Mouse (Mus musculus) stomach, embryonic 16.5 days (tissue): ENCODE measurements at regions not wholly inside any gene's neighbourhood (a gene's known extent, or its start where the extent isn't known, plus 50 kb on each side); places are given as distances from the start of the nearest gene placed in this dataset.

Source experiments
- ATAC-seq: fragments of 200-750 bp; cut with Nextera tagmentation; 2 replicates; pipeline ENCODE4 v1.8.0; 2017; ENCODE audit warnings: moderate number of reproducible peaks, moderate TSS enrichment; ENCODE audit not compliant: insufficient read depth, low FRiP score
- H3K27ac ChIP-seq: fragments of 300-500 bp; sonication (generic); 2 replicates; pipeline ENCODE4 v1.5.1; 2014; ENCODE audit warnings: low read length
- H3K27me3 ChIP-seq: fragments of 300-500 bp; sonication (generic); 2 replicates; pipeline ENCODE4 v1.6.1; 2014; ENCODE audit warnings: low read length, control low read depth, mixed read lengths; ENCODE audit not compliant: control insufficient read depth, insufficient read depth
- H3K36me3 ChIP-seq: fragments of 300-500 bp; sonication (generic); 2 replicates; pipeline ENCODE4 v1.6.1; 2014; ENCODE audit warnings: low read length; ENCODE audit not compliant: control insufficient read depth, insufficient read depth
- H3K4me1 ChIP-seq: fragments of 300-500 bp; sonication (generic); 2 replicates; pipeline ENCODE4 v1.6.1; 2014; ENCODE audit warnings: low read length, control low read depth, mixed read lengths; ENCODE audit not compliant: control insufficient read depth, insufficient read depth
- H3K4me2 ChIP-seq: fragments of 300-500 bp; sonication (generic); 2 replicates; pipeline ENCODE4 v1.6.1; 2014; ENCODE audit warnings: low read depth, low read length, mixed read lengths
- H3K4me3 ChIP-seq: fragments of 300-500 bp; sonication (generic); replicated peaks from 2 replicates; pipeline ENCODE4 v1.5.1; 2014; ENCODE audit warnings: mild to moderate bottlenecking, low read length
- H3K9ac ChIP-seq: fragments of 300-500 bp; sonication (generic); 2 replicates; pipeline ENCODE4 v1.6.1; 2014; ENCODE audit warnings: low read length
- H3K9me3 ChIP-seq: fragments of 300-500 bp; sonication (generic); replicated peaks from 2 replicates; pipeline ENCODE4 v1.6.1; 2016; ENCODE audit warnings: low read length, control low read depth; ENCODE audit not compliant: control insufficient read depth
- WGBS: fragments of 180-500 bp; shearing (Covaris S2); extraction: QIAGEN DNeasy Blood & Tissue Kit; methylation state at CpG from one replicate; pipeline ENCODE4 v1.1.7; 2014; 5-methylcytosine and 5-hydroxymethylcytosine counted together

DNA sequence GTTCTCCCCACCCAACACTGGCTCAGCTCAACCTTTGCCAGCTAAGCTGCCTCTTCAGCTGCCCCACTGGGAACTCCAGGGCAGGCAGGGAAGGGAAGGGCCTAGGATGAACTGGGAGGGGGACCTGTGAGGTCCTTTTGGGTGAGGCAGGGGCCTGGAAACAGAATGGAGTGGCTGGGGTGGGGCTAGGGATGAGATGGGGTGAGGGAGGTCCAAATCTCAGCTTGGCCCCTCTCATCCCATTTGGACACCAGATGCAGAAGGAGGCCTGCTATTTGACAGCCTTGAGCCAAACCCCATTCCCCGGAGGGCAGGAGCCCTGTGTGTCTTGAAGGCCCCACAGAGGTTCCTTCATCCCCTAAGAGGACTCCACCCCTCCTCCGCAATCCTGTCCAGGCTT lies 166.7 kb upstream of the Kbtbd8 start:
- ATAC-seq = no peak
- 82% methylated on average over 2 of the region's 2 CpGs for WGBS

DNA sequence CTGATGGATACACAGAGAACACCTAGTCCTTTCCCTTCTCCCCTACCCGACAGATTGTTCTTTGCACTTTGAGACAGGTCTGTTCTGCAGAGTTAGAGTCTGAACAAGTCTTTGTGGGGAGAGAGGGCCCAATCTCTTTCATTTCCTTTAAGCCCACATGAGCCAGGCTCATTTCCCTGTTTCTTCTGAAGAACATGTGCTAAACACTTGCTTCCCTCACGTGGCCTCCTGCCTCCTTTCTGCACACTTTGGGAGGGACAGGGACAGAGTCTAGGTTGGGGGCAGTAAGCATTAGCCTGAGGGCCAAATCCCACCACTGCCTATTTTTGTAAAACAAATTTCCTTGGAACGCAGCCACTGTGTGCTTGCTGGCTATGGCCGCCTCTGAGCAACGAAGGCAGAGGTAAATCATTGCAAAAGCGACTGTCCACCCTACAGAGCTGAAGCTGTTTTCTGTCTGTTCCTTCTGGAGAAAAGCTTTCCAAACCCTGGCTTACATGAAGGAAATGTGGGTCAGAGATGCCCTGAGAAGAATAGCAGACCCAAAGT lies 170.6 kb upstream of the Kbtbd8 start:
- Histone ChIP-seq H3K4me3 (no peak overlapping the region), H3K4me2 (no peak overlapping the region), H3K9me3 (no peaks in the 10 kb centered on the region), H3K4me1 (peaks cover 12% of the 10 kb centered on the region), H3K36me3 (no peaks in the 10 kb centered on the region), H3K9ac (no peak overlapping the region), H3K27me3 (no peaks in the 10 kb centered on the region), H3K27ac (peak overlapping the region; percentile 48)
- ATAC-seq = 0 out of 2 replicates have a peak, but pooled peaks have one; percentile 20
- WGBS = 54% methylated on average over 6 of the region's 6 CpGs

More for the DNA sequence above, 166.7 kb upstream of the Kbtbd8 start:
- H3K9me3 ChIP-seq = peaks cover 7% of the 10 kb centered on the region; the same call in 1 of the 2 replicates
- H3K27me3 ChIP-seq = no peaks in the 10 kb centered on the region
- peaks cover 8% of the 10 kb centered on the region for H3K4me1 ChIP-seq
- H3K36me3 ChIP-seq = no peaks in the 10 kb centered on the region
- no peak overlapping the region for H3K27ac ChIP-seq
- no peak overlapping the region for H3K4me2 ChIP-seq
- no peak overlapping the region for H3K9ac ChIP-seq
- H3K4me3 ChIP-seq = no peak overlapping the region

DNA sequence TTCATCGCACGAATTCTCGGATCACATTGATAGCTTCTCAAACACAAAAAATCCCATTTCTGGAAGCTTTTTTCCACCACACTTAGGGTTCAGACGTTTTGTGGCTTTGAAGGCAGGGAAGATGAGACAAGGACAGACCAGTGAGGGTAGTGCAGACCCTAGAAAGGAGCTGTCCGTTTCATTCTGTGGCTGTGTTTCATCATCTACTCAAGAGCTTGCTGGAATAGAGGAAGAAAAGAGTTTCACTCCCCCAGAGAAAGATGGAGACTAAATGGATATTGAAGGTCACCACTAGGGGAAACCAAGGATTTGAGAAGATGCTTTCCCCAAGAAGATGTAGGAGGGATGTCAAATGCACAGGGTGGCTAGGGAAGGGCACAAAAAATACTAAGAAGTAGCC lies 171.3 kb upstream of the Kbtbd8 start:
- Histone ChIP-seq H3K9ac (no peak overlapping the region), H3K4me2 (no peak overlapping the region), H3K36me3 (no peaks in the 10 kb centered on the region), H3K9me3 (no peaks in the 10 kb centered on the region), H3K27ac (no peak overlapping the region), H3K4me3 (no peak overlapping the region), H3K27me3 (no peaks in the 10 kb centered on the region), H3K4me1 (peaks cover 12% of the 10 kb centered on the region)
- ATAC-seq = no peak
- 83% methylated on average over 5 of the region's 5 CpGs for WGBS

DNA sequence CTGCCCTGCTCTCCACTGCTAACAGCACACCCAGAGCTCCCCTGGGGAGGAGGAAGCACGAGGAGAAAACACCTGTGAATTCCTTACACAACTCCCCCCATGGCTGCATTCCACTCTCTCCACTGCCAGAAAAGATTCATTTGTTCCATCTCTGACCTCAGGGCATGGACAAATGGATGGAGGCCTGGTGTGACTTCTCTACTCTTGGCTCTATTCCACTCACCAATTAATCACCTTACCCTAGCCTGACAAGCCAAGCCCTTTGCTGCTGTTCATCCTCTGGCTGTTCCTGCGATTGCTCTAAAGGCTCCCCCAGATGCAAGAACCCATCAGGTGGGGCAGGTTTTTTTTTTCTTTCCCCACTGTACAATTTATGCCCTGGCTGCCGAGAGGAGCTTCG lies 172.8 kb upstream of the Kbtbd8 start:
- H3K36me3 ChIP-seq = no peaks in the 10 kb centered on the region
- no peak overlapping the region for H3K27ac ChIP-seq
- no peak overlapping the region for H3K4me3 ChIP-seq
- H3K9ac ChIP-seq = no peak overlapping the region
- H3K4me2 ChIP-seq = no peak overlapping the region
- WGBS = 26% methylated on average over 4 of the region's 4 CpGs
- peaks cover 12% of the 10 kb centered on the region for H3K4me1 ChIP-seq
- ATAC-seq = peak; percentile 65; the same call in 1 of the 2 replicates
- no peaks in the 10 kb centered on the region for H3K27me3 ChIP-seq
- no peaks in the 10 kb centered on the region for H3K9me3 ChIP-seq

DNA sequence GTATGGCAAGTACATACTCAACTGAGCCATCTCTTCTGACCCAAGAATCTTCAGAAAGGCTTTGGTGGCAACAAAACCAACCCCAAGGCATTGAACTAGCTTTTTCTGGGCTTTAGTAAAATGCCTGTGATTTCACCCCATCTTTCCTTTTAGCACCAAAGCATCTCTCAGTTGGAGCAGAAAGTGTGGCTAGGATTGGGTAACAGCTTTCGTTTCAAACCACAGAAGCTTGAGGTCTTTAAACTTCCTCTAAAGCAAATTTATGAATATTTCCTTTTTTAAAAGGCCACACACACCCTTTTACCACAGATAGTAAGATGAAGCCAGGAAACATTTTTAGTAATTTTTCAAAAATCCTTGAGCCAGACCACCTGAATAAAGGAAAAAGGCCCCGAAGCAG lies 178.1 kb upstream of the Kbtbd8 start:
- no peak overlapping the region for H3K27ac ChIP-seq
- H3K9me3 ChIP-seq = no peaks in the 10 kb centered on the region
- no peak overlapping the region for H3K4me2 ChIP-seq
- H3K4me3 ChIP-seq = no peak overlapping the region
- no peaks in the 10 kb centered on the region for H3K36me3 ChIP-seq
- no peaks in the 10 kb centered on the region; the same call in 1 of the 2 replicates for H3K4me1 ChIP-seq
- no peak for ATAC-seq
- WGBS = 89% methylated on average over 2 of the region's 2 CpGs
- no peaks in the 10 kb centered on the region for H3K27me3 ChIP-seq
- no peak overlapping the region for H3K9ac ChIP-seq

DNA sequence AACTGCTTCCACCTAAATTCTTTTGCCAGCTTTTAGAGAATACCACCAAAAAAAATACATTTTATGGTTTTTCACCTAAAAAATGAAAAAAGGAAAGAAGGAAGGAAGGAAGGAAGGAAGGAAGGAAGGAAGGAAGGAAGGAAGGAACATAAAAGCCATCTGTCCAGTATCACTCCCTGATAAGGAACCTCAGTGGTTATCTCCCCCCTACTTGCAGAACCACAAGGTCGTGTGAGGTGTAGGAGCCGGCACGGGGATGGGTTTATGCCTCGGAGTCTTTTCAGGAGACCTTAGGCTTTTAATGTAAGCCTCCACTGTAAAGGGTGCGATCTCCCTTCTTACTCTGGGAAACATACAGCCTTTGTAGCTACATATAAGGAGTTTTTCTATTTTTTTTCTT lies 180.8 kb upstream of the Kbtbd8 start:
- WGBS = 77% methylated on average over 5 of the region's 5 CpGs

DNA sequence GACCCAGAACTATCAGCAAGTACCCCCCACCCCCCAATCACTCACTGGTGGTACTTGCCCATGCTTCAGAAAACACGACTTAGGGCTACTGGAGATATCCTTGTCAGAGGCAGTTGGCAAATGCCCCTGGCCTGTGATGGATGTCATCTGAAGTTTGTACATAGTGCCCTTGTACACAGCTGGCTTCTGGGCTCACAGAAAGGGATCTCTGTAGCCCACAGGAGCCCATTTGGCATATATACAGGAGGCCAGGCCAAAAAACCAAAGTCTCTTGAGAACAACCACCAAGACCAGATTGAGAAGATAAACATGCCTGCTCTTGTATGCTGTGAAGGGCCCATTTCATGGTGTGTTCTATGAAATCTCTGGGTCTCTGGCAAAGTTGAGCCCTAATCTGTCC lies 181.3 kb upstream of the Kbtbd8 start:
- no peak for ATAC-seq
- 65% methylated on average over 1 of the region's 1 CpGs for WGBS
- no peak overlapping the region for H3K27ac ChIP-seq
- no peak overlapping the region for H3K4me2 ChIP-seq
- H3K9me3 ChIP-seq = no peaks in the 10 kb centered on the region
- no peaks in the 10 kb centered on the region for H3K4me1 ChIP-seq
- H3K36me3 ChIP-seq = no peaks in the 10 kb centered on the region
- no peak overlapping the region for H3K9ac ChIP-seq
- H3K4me3 ChIP-seq = no peak overlapping the region
- no peaks in the 10 kb centered on the region for H3K27me3 ChIP-seq

More for the DNA sequence above, 180.8 kb upstream of the Kbtbd8 start:
- Histone ChIP-seq H3K9me3 (no peaks in the 10 kb centered on the region), H3K4me1 (no peaks in the 10 kb centered on the region), H3K9ac (no peak overlapping the region), H3K27me3 (no peaks in the 10 kb centered on the region), H3K27ac (no peak overlapping the region), H3K4me3 (no peak overlapping the region), H3K36me3 (no peaks in the 10 kb centered on the region), H3K4me2 (no peak overlapping the region)
- no peak for ATAC-seq

DNA sequence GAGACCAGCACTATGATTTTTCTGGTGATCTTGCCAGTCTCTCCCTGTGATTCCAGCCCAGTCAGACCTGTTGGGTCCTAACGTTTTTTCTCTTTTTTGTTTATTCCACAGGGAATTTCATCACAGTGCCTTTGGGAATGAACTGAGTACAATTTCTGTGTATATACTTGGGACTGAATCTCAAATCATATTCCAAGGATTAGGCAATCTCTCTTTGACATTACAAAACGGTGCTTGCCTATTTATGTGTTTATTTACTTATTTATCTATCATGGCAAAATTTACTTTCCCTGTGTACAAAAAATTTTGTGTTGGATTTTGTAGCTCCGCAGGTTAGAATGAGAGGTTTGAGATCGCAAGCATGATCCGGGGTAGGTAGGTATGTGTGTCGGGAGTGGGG lies 189.2 kb upstream of the Kbtbd8 start:
- Histone ChIP-seq H3K4me1 (no peaks in the 10 kb centered on the region), H3K27me3 (no peaks in the 10 kb centered on the region), H3K36me3 (no peaks in the 10 kb centered on the region), H3K9me3 (no peaks in the 10 kb centered on the region; the same call in 1 of the 2 replicates), H3K4me3 (no peak overlapping the region), H3K9ac (no peak overlapping the region), H3K4me2 (no peak overlapping the region), H3K27ac (no peak overlapping the region)
- WGBS = 86% methylated on average over 6 of the region's 6 CpGs
- ATAC-seq = no peak

DNA sequence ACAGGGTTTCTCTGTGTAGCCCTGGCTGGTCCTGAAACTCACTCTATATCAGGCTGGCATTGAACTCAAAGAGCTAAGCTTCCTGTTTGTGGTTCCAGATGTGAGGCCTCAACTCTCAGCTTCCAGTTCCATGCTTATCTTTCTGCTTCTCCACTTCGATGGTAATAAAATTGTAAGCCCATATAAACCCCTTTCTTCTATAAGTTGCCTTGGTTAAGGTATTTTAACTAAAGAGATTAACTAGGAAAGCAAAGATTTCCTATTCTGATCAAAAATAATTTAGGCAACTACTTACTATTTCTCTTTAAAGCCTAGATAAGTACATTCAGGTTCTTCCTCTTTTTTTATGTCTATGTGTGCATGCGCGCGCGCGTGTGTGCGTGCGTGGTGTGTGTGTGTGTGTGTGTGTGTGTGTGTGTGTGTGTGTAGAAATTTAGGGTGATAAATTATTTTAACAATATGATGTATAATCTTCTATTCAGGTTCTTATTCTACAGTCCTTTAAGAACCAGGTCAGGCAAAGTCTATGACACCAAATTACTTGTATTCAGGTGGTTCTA lies 190.3 kb upstream of the Kbtbd8 start:
- H3K27ac ChIP-seq = no peak overlapping the region
- WGBS = 90% methylated on average over 8 of the region's 8 CpGs
- no peaks in the 10 kb centered on the region for H3K4me1 ChIP-seq
- H3K4me2 ChIP-seq = no peak overlapping the region
- H3K9me3 ChIP-seq = no peaks in the 10 kb centered on the region; the same call in 1 of the 2 replicates
- H3K27me3 ChIP-seq = no peaks in the 10 kb centered on the region
- H3K9ac ChIP-seq = no peak overlapping the region
- no peak for ATAC-seq
- no peak overlapping the region for H3K4me3 ChIP-seq
- H3K36me3 ChIP-seq = no peaks in the 10 kb centered on the region
